Mouse (Mus musculus): ENCODE data around the gene Nmnat3. TPM values are rescaled to one million over a fixed set of nuclear protein-coding genes. Genes with fewer than 3 reads are reported as not detected.

The Nmnat3 gene
- polyA plus RNA-seq, 1 experiment from 2014 or later, result 5.2 TPM

- H3K9me3 ChIP-seq (ENCODE audit: low read depth, low read length), result no peaks in the 10 kb centered on the region
- whole genome bisulfite sequencing, result 73% methylated on average over 1 of the region's 1 CpGs
- no peak for ATAC-seq (ENCODE audit: insufficient read depth)
- H3K27ac ChIP-seq (ENCODE audit: low read depth), result no peak overlapping the region
- H3K4me1 ChIP-seq (ENCODE audit: insufficient read depth), result no peaks in the 10 kb centered on the region
- no peak overlapping the region for H3K4me3 ChIP-seq (ENCODE audit: low read depth, low read length)
- no peak for DNase-seq
- no peaks in the 10 kb centered on the region for H3K27me3 ChIP-seq (ENCODE audit: insufficient read depth, low read length)
- no peaks in the 10 kb centered on the region for H3K36me3 ChIP-seq (ENCODE audit: insufficient read depth)
- H3K9ac ChIP-seq, result no peak overlapping the region
- TF ChIP-seq CTCF (IDR thresholded peaks at IDR 0.05; ENCODE audit: low read depth), result no peak
- no peak overlapping the region for H3K4me2 ChIP-seq
Measured at GRCm38 (mm10) chr9:98345840-98346239, 58.6 kb downstream of the Nmnat3 start.

GRCm38 (mm10) chr9:98346240-98346639 lies 59.0 kb downstream of the Nmnat3 start:
- DNase-seq (no peak), ATAC-seq (ENCODE audit: insufficient read depth) (no peak)
- Histone ChIP-seq H3K4me3 (ENCODE audit: low read depth, low read length) (no peak overlapping the region), H3K27ac (ENCODE audit: low read depth) (no peak overlapping the region), H3K4me1 (ENCODE audit: insufficient read depth) (no peaks in the 10 kb centered on the region), H3K36me3 (ENCODE audit: insufficient read depth) (no peaks in the 10 kb centered on the region), H3K9ac (no peak overlapping the region), H3K9me3 (ENCODE audit: low read depth, low read length) (no peaks in the 10 kb centered on the region), H3K27me3 (ENCODE audit: insufficient read depth, low read length) (no peaks in the 10 kb centered on the region), H3K4me2 (no peak overlapping the region)
- TF ChIP-seq CTCF (IDR thresholded peaks at IDR 0.05; ENCODE audit: low read depth), result no peak
- 76% methylated on average over 4 of the region's 4 CpGs for WGBS

GRCm38 (mm10) chr9:98347021-98347420 lies 59.8 kb downstream of the Nmnat3 start:
- no peak for ATAC-seq (ENCODE audit: insufficient read depth)

GRCm38 (mm10) chr9:98350318-98351144 lies 63.3 kb downstream of the Nmnat3 start:
- Histone ChIP-seq H3K4me1 (ENCODE audit: insufficient read depth) (no peaks in the 10 kb centered on the region), H3K9ac (no peak overlapping the region), H3K36me3 (ENCODE audit: insufficient read depth) (no peaks in the 10 kb centered on the region), H3K9me3 (ENCODE audit: low read depth, low read length) (no peaks in the 10 kb centered on the region), H3K27me3 (ENCODE audit: insufficient read depth, low read length) (no peaks in the 10 kb centered on the region), H3K4me3 (ENCODE audit: low read depth, low read length) (no peak overlapping the region), H3K27ac (ENCODE audit: low read depth) (no peak overlapping the region), H3K4me2 (no peak overlapping the region)
- no peak for TF ChIP-seq CTCF (IDR thresholded peaks at IDR 0.05; ENCODE audit: low read depth)
- no peak for DNase-seq
- peak; percentile 35; the same call in 1 of the 2 replicates for ATAC-seq (ENCODE audit: insufficient read depth)
- 16% methylated on average over 4 of the region's 4 CpGs for WGBS

More at GRCm38 (mm10) chr9:98347021-98347420, 59.8 kb downstream of the Nmnat3 start:
- 73% methylated on average over 3 of the region's 3 CpGs for WGBS
- no peaks in the 10 kb centered on the region for H3K9me3 ChIP-seq (ENCODE audit: low read depth, low read length)
- no peak overlapping the region for H3K4me3 ChIP-seq (ENCODE audit: low read depth, low read length)
- H3K36me3 ChIP-seq (ENCODE audit: insufficient read depth), result no peaks in the 10 kb centered on the region
- no peak overlapping the region for H3K4me2 ChIP-seq
- H3K27ac ChIP-seq (ENCODE audit: low read depth), result no peak overlapping the region
- H3K4me1 ChIP-seq (ENCODE audit: insufficient read depth), result no peaks in the 10 kb centered on the region
- TF ChIP-seq CTCF (IDR thresholded peaks at IDR 0.05; ENCODE audit: low read depth), result no peak
- H3K9ac ChIP-seq, result no peak overlapping the region
- no peak for DNase-seq
- H3K27me3 ChIP-seq (ENCODE audit: insufficient read depth, low read length), result no peaks in the 10 kb centered on the region

GRCm38 (mm10) chr9:98352332-98352731 lies 65.1 kb downstream of the Nmnat3 start:
- no peak for ATAC-seq (ENCODE audit: insufficient read depth)
- no peak overlapping the region for H3K9ac ChIP-seq
- WGBS, result 53% methylated on average over 6 of the region's 6 CpGs

GRCm38 (mm10) chr9:98354919-98355318 lies 67.7 kb downstream of the Nmnat3 start:
- H3K27ac ChIP-seq (ENCODE audit: low read depth), result no peak overlapping the region
- H3K36me3 ChIP-seq (ENCODE audit: insufficient read depth), result no peaks in the 10 kb centered on the region
- H3K27me3 ChIP-seq (ENCODE audit: insufficient read depth, low read length), result no peaks in the 10 kb centered on the region
- ATAC-seq (ENCODE audit: insufficient read depth), result no peak
- H3K4me1 ChIP-seq (ENCODE audit: insufficient read depth), result no peaks in the 10 kb centered on the region
- no peak for TF ChIP-seq CTCF (IDR thresholded peaks at IDR 0.05; ENCODE audit: low read depth)
- no peak for DNase-seq
- no peak overlapping the region for H3K4me3 ChIP-seq (ENCODE audit: low read depth, low read length)
- no peaks in the 10 kb centered on the region for H3K9me3 ChIP-seq (ENCODE audit: low read depth, low read length)
- 87% methylated on average over 3 of the region's 3 CpGs for WGBS
- H3K4me2 ChIP-seq, result no peak overlapping the region
- no peak overlapping the region for H3K9ac ChIP-seq

More at GRCm38 (mm10) chr9:98352332-98352731, 65.1 kb downstream of the Nmnat3 start:
- H3K27ac ChIP-seq (ENCODE audit: low read depth), result no peak overlapping the region
- H3K9me3 ChIP-seq (ENCODE audit: low read depth, low read length), result no peaks in the 10 kb centered on the region
- H3K36me3 ChIP-seq (ENCODE audit: insufficient read depth), result no peaks in the 10 kb centered on the region
- H3K4me3 ChIP-seq (ENCODE audit: low read depth, low read length), result no peak overlapping the region
- no peak for TF ChIP-seq CTCF (IDR thresholded peaks at IDR 0.05; ENCODE audit: low read depth)
- no peaks in the 10 kb centered on the region for H3K27me3 ChIP-seq (ENCODE audit: insufficient read depth, low read length)
- no peak overlapping the region for H3K4me2 ChIP-seq
- H3K4me1 ChIP-seq (ENCODE audit: insufficient read depth), result no peaks in the 10 kb centered on the region
- no peak for DNase-seq

GRCm38 (mm10) chr9:98361047-98361446 lies 73.8 kb downstream of the Nmnat3 start:
- no peak overlapping the region for H3K27ac ChIP-seq (ENCODE audit: low read depth)
- no peaks in the 10 kb centered on the region for H3K36me3 ChIP-seq (ENCODE audit: insufficient read depth)
- H3K4me3 ChIP-seq (ENCODE audit: low read depth, low read length), result no peak overlapping the region
- no peaks in the 10 kb centered on the region for H3K27me3 ChIP-seq (ENCODE audit: insufficient read depth, low read length)
- H3K9me3 ChIP-seq (ENCODE audit: low read depth, low read length), result no peaks in the 10 kb centered on the region
- peak; percentile 73 for ATAC-seq (ENCODE audit: insufficient read depth)
- TF ChIP-seq CTCF (IDR thresholded peaks at IDR 0.05; ENCODE audit: low read depth), result no peak
- no peak overlapping the region for H3K4me2 ChIP-seq
- WGBS, result 39% methylated on average over 3 of the region's 3 CpGs
- H3K4me1 ChIP-seq (ENCODE audit: insufficient read depth), result no peaks in the 10 kb centered on the region
- no peak overlapping the region for H3K9ac ChIP-seq
- DNase-seq, result peak; percentile 50
